Mouse (Mus musculus): Measurements from ENCODE around the gene Pbx1. TPM values are rescaled to one million over a fixed set of nuclear protein-coding genes. Genes with fewer than 3 reads are reported as not detected.

The Pbx1 gene
- polyA plus RNA-seq, 1 experiment from 2014 or later: 22.1 TPM

DNA sequence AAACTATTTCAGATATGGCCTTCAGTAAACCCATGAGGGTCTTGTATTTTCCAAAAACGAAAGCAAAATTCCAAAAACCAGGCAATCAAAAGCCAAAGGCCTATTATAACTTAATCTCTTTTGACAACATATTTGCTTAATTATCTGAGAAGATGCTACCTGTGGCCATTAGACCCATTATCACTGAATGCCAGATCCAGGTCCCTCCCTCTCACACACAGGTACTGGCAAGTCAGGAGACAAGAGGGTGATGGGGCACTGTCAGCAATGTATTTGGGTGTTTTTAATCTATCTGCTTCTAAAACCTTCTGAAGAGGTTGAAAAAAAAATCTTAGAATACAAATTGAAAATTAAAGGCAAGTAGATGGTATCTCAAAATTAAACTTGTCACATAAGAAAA lies 138.4 kb downstream of the Pbx1 start:
- no peak for ATAC-seq (replicated peaks; ENCODE audit: insufficient number of reproducible peaks, insufficient read depth, low FRiP score, low read depth)

DNA sequence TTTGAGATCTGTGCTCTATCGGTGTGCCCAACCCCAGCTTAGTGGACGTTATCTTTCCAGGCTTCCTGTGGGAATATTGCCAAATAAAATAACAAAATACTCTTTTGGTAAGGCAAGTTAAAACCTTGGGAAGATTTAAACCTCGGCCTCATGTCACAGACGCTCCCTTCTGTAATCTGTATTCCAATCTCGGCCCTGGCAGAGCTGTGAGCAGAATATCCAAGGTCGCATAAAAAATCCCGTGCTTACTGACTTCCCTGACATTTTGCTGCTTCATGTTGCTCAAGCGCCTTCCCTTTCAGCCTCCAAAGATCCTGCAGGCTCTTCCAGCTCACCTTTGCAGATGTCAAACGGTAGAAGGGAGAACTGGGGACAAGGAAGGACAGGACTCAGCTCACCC lies 140.0 kb downstream of the Pbx1 start:
- 47% methylated on average over 9 of the region's 9 CpGs for WGBS
- Histone ChIP-seq H3K9me3 (replicated peaks) (no peaks in the 10 kb centered on the region), H3K27me3 (no peaks in the 10 kb centered on the region), H3K4me3 (no peak overlapping the region), H3K36me3 (no peaks in the 10 kb centered on the region), H3K4me2 (no peak overlapping the region), H3K27ac (peak overlapping the region; percentile 81; the same call in 1 of the 2 replicates), H3K4me1 (replicated peaks) (peaks cover 56% of the 10 kb centered on the region), H3K9ac (no peak overlapping the region)
- no peak for ATAC-seq (replicated peaks; ENCODE audit: insufficient number of reproducible peaks, insufficient read depth, low FRiP score, low read depth)

More for the DNA sequence above, 138.4 kb downstream of the Pbx1 start:
- Histone ChIP-seq H3K9ac (no peak overlapping the region), H3K4me2 (no peak overlapping the region), H3K9me3 (replicated peaks) (no peaks in the 10 kb centered on the region), H3K4me1 (replicated peaks) (peaks cover 40% of the 10 kb centered on the region), H3K36me3 (no peaks in the 10 kb centered on the region), H3K4me3 (no peak overlapping the region), H3K27ac (no peak overlapping the region), H3K27me3 (no peaks in the 10 kb centered on the region)
- WGBS: 97% methylated on average over 1 of the region's 1 CpGs

DNA sequence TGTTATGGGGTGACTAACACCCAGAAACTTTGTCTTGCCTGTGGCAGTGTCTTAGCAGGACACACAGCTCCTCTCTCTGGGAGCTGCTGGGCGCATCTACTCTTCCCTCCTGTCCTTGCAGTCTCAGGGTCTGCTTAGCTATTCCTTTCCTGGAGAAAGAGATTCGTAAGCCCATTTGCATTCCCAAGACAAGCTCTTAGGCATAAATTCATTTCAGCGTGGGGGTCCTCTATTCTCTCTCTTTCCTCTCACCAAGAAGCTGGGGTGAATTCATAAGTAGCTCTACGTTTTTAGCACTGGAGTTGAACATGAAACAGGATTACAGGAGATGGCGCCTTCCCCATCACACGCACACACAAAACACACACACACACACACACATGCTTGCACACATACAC lies 140.4 kb downstream of the Pbx1 start:
- WGBS: 71% methylated on average over 6 of the region's 6 CpGs
- Histone ChIP-seq H3K36me3 (no peaks in the 10 kb centered on the region), H3K9ac (no peak overlapping the region), H3K9me3 (replicated peaks) (no peaks in the 10 kb centered on the region), H3K27ac (peak overlapping the region; percentile 81), H3K4me3 (no peak overlapping the region), H3K4me1 (replicated peaks) (peaks cover 60% of the 10 kb centered on the region), H3K4me2 (peak overlapping the region; percentile 44), H3K27me3 (no peaks in the 10 kb centered on the region)
- no peak for ATAC-seq (replicated peaks; ENCODE audit: insufficient number of reproducible peaks, insufficient read depth, low FRiP score, low read depth)

DNA sequence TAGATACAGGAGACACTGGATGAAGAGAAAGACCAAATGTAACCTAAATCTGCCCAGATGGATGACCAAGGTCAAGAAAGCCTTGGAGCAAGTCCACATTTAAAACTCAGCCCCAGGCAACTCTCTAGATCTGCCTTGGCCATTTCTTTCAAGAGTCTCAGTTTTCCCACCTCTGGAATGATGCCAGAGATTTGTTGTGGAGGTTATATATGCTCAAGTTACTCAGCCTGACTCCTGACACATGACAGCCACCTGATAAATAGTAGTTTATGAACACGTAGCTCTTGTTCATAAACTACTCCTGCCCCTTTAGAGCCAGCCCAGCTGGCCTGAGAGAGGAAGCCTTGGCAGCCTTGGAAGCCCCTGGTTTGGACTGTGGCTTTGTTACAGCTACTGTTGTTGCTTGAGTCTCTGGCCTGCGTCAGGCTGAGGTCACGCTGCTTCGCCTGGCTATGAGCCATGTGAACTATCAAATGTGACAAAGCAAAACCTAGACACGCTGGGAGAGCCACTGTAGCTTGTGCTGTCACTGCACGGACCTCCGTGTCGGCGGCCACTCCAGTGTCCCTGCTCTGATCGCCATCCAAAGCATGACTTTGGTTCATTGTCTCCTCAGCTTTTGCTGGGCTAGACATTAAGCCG lies 140.9 kb downstream of the Pbx1 start:
- ATAC-seq (replicated peaks; ENCODE audit: insufficient number of reproducible peaks, insufficient read depth, low FRiP score, low read depth): peak; percentile 40
- H3K36me3 ChIP-seq: no peaks in the 10 kb centered on the region
- H3K27ac ChIP-seq: peak overlapping the region; percentile 81
- 27% methylated on average over 11 of the region's 11 CpGs for WGBS
- H3K4me1 ChIP-seq (replicated peaks): peaks cover 63% of the 10 kb centered on the region
- no peak overlapping the region for H3K9ac ChIP-seq
- H3K4me2 ChIP-seq: peak overlapping the region; percentile 44
- no peak overlapping the region for H3K4me3 ChIP-seq
- no peaks in the 10 kb centered on the region for H3K27me3 ChIP-seq
- H3K9me3 ChIP-seq (replicated peaks): no peaks in the 10 kb centered on the region

DNA sequence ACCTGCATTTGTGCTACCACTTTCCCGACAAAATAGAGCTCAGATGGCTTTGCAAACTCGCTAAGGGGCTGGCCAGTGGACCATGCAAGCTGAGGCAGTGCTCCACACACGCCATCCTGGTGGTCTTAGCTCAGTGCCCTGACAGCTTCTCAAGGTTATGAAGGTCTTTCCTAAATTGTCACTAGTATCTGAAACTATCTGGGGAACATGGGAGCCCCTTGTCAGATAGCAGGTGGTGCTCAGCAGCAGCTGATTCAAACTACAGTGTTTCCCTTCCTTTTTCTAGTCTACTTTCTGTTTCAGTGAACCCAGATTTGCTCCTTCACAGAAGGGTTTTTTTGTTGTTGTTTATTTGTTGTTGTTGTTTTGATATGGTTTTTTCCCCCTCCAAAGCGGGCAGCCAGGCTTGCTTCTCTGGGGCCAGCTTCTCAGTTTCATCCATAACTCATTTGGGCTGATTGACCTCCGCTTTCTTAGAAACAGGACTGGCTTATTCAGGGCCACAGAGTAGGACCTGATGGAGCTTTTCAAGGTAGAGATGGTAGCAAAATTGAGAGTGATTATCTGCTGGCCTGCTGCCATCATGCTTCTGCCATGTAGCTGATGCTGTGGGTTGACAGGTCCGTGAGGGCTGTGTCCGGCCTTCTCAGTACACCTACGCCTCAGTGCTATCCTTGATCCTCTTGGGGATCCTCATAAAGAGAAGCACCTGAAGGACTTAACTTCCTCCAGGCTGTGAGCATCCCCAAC lies 141.7 kb downstream of the Pbx1 start:
- Histone ChIP-seq H3K4me1 (replicated peaks) (peaks cover 65% of the 10 kb centered on the region), H3K27me3 (no peaks in the 10 kb centered on the region), H3K9me3 (replicated peaks) (no peaks in the 10 kb centered on the region), H3K36me3 (no peaks in the 10 kb centered on the region), H3K9ac (no peak overlapping the region), H3K4me2 (no peak overlapping the region), H3K27ac (peak overlapping the region; percentile 81), H3K4me3 (no peak overlapping the region)
- 71% methylated on average over 8 of the region's 8 CpGs for WGBS
- no peak for ATAC-seq (replicated peaks; ENCODE audit: insufficient number of reproducible peaks, insufficient read depth, low FRiP score, low read depth)

DNA sequence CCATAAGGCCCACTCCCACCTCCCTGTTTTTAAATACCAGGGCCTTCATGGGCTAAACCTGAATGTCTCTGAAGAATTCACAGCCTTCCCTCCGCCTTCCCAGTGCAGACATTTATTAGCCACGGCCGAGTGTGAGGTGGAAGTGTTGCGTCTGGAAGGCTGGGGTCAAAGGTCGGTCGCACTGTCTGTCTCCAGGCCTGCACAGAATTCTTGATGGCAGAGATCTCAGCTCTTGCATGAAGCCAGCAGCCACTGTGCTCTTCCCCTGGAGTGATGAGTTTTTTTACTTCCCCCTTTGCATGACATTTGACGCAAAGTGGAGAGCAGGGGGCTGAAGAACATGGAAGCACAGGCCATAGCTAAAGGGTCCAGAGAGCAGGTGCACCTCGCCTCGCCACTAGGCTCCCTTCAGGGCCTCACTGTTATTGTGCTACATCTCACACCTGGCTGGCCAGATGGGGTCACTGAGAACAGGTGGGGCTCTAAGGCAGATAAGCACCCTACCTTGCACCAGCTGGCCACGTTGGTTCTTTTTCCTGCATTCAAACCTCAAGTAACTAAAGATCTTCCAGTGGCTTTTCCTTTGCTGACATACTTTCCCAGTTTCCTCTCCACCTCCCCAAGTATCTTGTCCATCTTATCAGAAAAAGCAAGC lies 143.1 kb downstream of the Pbx1 start:
- Histone ChIP-seq H3K4me3 (no peak overlapping the region), H3K27ac (peak overlapping the region; percentile 94), H3K9ac (0 out of 2 replicates have a peak overlapping the region, but pooled peaks have one; percentile 1), H3K36me3 (no peaks in the 10 kb centered on the region), H3K9me3 (replicated peaks) (no peaks in the 10 kb centered on the region), H3K4me2 (peak overlapping the region; percentile 57), H3K4me1 (replicated peaks) (peaks cover 79% of the 10 kb centered on the region), H3K27me3 (no peaks in the 10 kb centered on the region)
- no peak for ATAC-seq (replicated peaks; ENCODE audit: insufficient number of reproducible peaks, insufficient read depth, low FRiP score, low read depth)
- WGBS: 52% methylated on average over 10 of the region's 10 CpGs

DNA sequence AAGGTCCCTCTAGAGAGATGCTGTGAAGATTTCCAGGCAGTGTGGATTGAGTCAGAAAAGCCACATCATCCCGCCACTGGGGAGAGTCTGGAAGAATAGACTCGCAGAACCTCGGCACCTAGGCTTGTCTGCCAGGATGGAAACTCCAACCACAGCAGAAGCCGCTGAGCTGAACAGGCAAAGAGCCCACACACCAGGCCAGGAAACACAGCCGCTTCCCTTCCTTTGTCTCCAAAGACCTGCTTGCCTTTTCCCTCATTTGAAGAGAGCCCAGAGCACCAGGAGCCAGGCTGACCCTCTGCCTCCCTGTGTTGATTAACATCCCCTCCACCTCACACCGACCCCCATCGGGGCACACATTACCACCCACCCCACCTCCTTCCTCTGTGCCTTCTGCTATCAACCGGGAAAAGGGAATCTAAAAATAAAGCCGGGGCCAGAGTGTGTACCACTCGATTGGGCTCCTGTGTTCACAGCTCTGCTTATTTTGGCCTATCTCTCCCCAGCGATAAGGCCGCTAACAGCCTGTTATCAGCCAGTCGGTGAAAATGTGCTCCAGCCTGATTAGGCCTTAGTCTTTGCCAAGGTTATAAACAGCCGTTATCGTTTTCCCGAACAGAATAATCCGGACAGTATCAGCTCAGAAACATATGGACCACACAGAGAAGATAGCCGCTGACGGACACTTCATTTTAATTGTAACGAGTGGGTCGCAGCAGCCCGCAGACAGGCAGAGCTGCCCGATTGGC lies 144.1 kb downstream of the Pbx1 start:
- Histone ChIP-seq H3K9ac (peak overlapping the region; percentile 16), H3K4me3 (peak overlapping the region; percentile 16)
- 7% methylated on average over 23 of the region's 23 CpGs for WGBS

DNA sequence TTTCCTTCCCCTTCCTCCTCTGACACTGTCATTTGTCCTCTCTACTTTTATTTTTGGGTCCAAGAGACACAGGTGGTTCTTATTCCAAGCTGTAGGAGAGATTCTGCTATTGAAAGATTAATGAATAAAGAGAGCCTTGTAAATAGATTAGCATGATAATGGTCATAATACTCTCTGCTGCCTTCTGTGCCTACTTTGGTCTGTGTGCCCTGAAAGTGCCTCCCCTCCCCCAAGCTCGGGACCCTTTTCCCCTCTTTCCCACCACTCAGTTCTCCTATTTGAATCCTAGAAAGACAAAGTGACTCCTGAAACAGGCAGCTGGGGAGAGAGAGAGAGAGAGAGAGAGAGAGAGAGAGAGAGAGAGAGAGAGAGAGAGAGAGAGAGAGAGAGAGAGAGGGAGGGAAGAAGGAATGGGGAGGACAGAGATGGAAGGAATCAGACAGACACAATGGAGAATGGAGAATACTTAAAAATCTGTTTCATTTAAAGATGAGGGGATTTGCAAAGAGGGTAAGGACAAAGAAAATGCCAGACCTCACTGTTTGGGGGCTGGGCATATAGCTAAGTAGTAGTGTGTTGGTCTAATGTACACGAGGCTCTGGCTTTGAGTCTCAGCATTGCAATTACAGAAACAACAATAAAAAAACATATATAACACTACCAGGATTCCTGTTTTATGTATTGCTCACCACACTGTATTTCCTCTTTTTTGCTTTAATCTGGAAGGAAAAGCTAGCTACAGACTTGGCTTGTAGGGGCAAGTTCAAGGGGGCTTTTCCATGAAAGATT lies 145.0 kb downstream of the Pbx1 start:
- Histone ChIP-seq H3K4me2 (peak overlapping the region; percentile 57; the same call in 1 of the 2 replicates), H3K4me1 (replicated peaks) (peaks cover 85% of the 10 kb centered on the region), H3K9ac (peak overlapping the region; percentile 16; the same call in 1 of the 2 replicates), H3K4me3 (no peak overlapping the region), H3K27me3 (no peaks in the 10 kb centered on the region), H3K27ac (peak overlapping the region; percentile 94), H3K36me3 (no peaks in the 10 kb centered on the region), H3K9me3 (replicated peaks) (no peaks in the 10 kb centered on the region)
- WGBS: 32% methylated on average over 2 of the region's 2 CpGs
- ATAC-seq (replicated peaks; ENCODE audit: insufficient number of reproducible peaks, insufficient read depth, low FRiP score, low read depth): no peak

More for the DNA sequence above, 144.1 kb downstream of the Pbx1 start:
- H3K9me3 ChIP-seq (replicated peaks): no peaks in the 10 kb centered on the region
- no peaks in the 10 kb centered on the region for H3K36me3 ChIP-seq
- H3K27me3 ChIP-seq: no peaks in the 10 kb centered on the region
- peaks cover 89% of the 10 kb centered on the region for H3K4me1 ChIP-seq (replicated peaks)
- peak overlapping the region; percentile 57 for H3K4me2 ChIP-seq
- ATAC-seq (replicated peaks; ENCODE audit: insufficient number of reproducible peaks, insufficient read depth, low FRiP score, low read depth): peak; percentile 88
- peak overlapping the region; percentile 94 for H3K27ac ChIP-seq

DNA sequence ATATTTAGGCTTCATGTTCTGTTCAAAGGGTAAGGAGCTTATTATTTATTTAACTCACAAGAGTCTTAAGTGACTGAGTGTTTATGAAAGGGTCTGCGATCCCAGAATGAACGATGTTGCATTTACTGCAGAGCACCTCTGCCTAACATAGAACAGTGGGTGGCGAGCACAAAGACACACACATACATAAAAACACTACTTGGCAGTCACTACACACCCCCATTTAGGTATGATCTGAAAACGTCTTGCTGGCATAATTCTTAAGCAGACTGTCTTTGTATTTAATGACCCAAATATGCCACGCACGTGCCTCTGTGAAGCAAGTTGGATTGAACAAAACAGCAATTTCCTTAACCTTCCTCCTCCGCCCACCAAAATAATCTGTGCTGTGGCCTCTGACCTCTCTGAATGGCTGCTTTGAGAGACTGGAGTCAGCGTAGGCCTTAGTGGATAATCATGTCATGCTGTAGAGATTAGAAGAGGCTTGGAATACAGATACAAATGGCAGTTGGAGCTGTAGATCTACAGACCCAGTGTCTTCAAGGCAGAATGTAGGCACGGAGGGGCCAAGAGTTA lies 147.4 kb downstream of the Pbx1 start:
- ATAC-seq (replicated peaks; ENCODE audit: insufficient number of reproducible peaks, insufficient read depth, low FRiP score, low read depth): no peak
- H3K27ac ChIP-seq: peak overlapping the region; percentile 38; the same call in 1 of the 2 replicates
- peaks cover 70% of the 10 kb centered on the region for H3K4me1 ChIP-seq (replicated peaks)

DNA sequence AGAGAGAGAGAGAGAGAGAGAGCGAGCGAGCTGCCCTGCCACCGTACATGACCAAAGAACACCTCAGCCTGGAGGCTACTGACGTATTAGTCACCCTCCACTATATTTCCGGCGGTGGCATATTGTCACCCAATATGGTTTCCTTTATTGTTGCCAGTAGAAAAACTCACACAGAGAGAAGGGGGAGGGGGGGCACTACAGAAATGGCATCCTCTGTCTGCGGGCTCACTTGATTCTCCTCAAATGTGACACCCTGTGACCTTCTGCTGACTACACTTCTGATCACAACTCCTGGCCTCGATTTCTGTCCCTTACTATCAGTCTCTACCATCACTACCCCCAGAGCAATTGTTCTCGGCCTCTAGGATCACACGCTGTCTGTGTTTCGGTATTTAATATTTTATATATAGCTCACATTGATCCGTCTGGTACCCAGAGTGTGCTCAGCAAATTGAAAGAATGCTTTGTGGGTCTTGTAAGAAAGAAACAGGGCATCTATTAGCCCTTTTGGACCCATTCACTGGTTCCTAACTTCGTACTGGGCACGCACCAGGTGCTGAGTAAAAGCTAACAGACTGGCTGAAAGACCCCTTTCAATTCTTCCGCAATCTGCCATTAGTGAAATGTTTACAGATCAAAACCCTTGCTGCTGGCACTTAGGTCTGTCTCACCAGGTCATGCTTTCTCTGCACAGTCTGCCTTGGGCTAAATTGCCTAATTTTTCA lies 148.1 kb downstream of the Pbx1 start:
- Histone ChIP-seq H3K4me2 (0 out of 2 replicates have a peak overlapping the region, but pooled peaks have one; percentile 15), H3K4me3 (no peak overlapping the region), H3K9me3 (replicated peaks) (no peaks in the 10 kb centered on the region), H3K4me1 (replicated peaks) (peaks cover 63% of the 10 kb centered on the region), H3K27ac (peak overlapping the region; percentile 38; the same call in 1 of the 2 replicates), H3K36me3 (no peaks in the 10 kb centered on the region), H3K9ac (no peak overlapping the region), H3K27me3 (no peaks in the 10 kb centered on the region)
- WGBS: 60% methylated on average over 15 of the region's 15 CpGs
- ATAC-seq (replicated peaks; ENCODE audit: insufficient number of reproducible peaks, insufficient read depth, low FRiP score, low read depth): no peak

More for the DNA sequence above, 147.4 kb downstream of the Pbx1 start:
- Histone ChIP-seq H3K9ac (no peak overlapping the region), H3K4me3 (no peak overlapping the region), H3K36me3 (no peaks in the 10 kb centered on the region), H3K4me2 (no peak overlapping the region), H3K9me3 (replicated peaks) (no peaks in the 10 kb centered on the region), H3K27me3 (no peaks in the 10 kb centered on the region)
- 64% methylated on average over 9 of the region's 9 CpGs for WGBS

Measured in heart, embryonic 15.5 days (tissue).